Mouse (Mus musculus): ENCODE results near the gene Tenm2.

DNA sequence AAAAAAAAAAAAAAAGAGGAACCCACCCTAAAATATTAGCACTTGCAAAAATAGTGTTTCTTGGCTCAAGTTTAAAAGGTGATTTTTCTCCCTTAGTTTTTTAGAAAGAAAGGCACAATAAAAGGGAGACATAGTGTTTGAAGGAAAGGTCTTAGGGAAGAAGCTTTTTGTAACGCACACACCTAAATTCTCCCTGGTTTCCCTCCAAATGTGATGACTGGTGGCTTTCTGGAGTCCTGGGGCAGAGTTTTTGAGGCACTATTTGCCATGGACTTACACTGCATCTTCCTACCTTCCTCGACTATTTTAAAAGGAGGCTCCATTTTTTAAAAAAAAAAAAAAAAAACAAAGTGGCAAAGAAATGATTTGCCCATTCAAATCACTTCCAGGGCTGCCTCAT is 557.2 kb downstream of the Tenm2 start:
- TF ChIP-seq CTCF (IDR thresholded peaks at IDR 0.05) (no peak), EP300 (IDR thresholded peaks at IDR 0.05) (no peak)

Measured in lung, postnatal 0 days (tissue).